In the genomic region with DNA sequence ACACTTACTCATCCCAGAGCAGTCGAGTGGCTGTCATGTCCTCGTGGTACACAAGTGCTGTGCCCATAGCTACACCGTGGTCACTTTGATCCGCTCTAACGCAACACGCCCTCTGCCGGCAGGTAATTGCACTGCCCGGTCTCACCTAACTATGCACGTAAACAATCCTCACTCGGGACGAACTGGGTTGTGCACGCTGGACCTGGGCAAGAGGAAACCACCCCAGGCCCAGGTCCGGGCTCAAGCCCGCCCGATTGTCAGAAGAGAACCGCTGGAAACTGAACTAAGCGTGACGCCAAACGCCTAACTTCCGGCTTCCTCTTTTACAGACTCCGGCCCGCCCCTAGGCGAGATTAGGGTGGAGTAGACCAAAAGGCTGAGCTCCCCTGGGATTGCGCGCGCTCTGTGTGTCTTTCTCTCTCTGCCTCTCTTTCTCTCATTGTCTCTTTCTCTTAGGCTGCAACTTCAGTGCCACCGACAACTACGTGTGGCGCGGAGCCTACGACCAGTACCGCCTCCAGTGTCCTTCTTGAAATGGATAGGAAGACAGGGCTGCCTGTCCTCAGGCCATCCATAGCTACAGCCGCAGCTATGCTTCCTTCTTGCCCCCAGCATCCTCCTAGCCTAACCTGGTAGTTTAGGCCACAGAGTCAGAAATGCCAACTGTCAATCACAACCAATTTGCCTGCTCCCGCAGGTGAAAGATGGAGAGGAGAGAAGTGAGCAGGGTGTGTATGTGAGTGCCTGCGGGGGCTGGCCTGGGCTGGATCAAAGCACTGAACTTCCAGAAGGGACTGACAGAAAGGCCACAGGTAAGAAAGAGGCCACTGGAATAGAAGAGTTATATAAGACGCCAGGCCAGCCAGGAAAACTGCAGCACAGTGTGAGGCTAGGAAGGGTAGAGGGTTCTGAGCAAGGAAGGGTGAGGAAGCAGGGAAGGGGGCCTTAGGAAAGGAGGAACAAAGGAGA, we compare ENCODE assay signal across 8 mouse cellular contexts. TPM values are rescaled to one million over a fixed set of nuclear protein-coding genes. Genes with fewer than 3 reads are reported as not detected.
DNase-seq lines count a peak whose midpoint lies in the region; ATAC-seq lines count a peak whose summit lies in the region.

Gene Hdac10, minus strand, starts transcription at position 319 of the 969 bp plus-strand sequence.

- DNase-seq in Muller cell, postnatal 12 days (ENCODE audit: inconsistent ontology term) = peak; percentile 79
- peak; percentile 92 for DNase-seq in cerebellum, adult 9-11 months
- DNase-seq in frontal cortex, adult 2 months (ENCODE audit: extremely low spot score in 1 of 2, low spot score in 1 of 2) = peak; percentile 67 to 90
- DNase-seq in hindbrain, embryonic 10.5 days (ENCODE audit: low spot score) = peak; percentile 86
- peak; percentile 79 for DNase-seq in layer of hippocampus, adult 9-11 months
- DNase-seq in ovary, adult 18-20 months (ENCODE audit: low spot score) = peak; percentile 63
- peak; percentile 83 for DNase-seq in thymus, postnatal 0 days (ENCODE audit: low spot score)

- no peaks in the 10 kb centered on the region for H3K9me3 ChIP-seq in hindbrain, embryonic 10.5 days
- H3K9me3 ChIP-seq in lung, embryonic 16.5 days (ENCODE audit: control insufficient read depth, low read length) = no peaks in the 10 kb centered on the region

- 3% methylated on average over 36 of the region's 36 CpGs for WGBS in hindbrain, embryonic 10.5 days
- WGBS in lung, embryonic 16.5 days = 2% methylated on average over 36 of the region's 36 CpGs

- H3K9ac ChIP-seq in lung, embryonic 16.5 days (ENCODE audit: low read length) = peak within 1 kb of the TSS; percentile 87

- H3K4me3 ChIP-seq in hindbrain, embryonic 10.5 days = peak within 1 kb of the TSS; percentile 69
- peak within 1 kb of the TSS; percentile 78 for H3K4me3 ChIP-seq in lung, embryonic 16.5 days (ENCODE audit: low read length)

- H3K4me2 ChIP-seq in lung, embryonic 16.5 days (ENCODE audit: low read depth, low read length) = peak within 1 kb of the TSS; percentile 93

- ATAC-seq in lung, embryonic 16.5 days (ENCODE audit: low read depth) = peak; percentile 87

- peak within 1 kb of the TSS; percentile 92 for H3K27ac ChIP-seq in hindbrain, embryonic 10.5 days
- peak within 1 kb of the TSS; percentile 86 for H3K27ac ChIP-seq in lung, embryonic 16.5 days (ENCODE audit: low read length)

- H3K4me1 ChIP-seq in hindbrain, embryonic 10.5 days (replicated peaks) = peaks cover 26% of the 10 kb centered on the region
- H3K4me1 ChIP-seq in lung, embryonic 16.5 days (replicated peaks; ENCODE audit: control insufficient read depth, insufficient read depth, low read length) = peaks cover 15% of the 10 kb centered on the region

- H3K27me3 ChIP-seq in hindbrain, embryonic 10.5 days (ENCODE audit: insufficient read depth, poor library complexity, severe bottlenecking) = no peaks in the 10 kb centered on the region
- H3K27me3 ChIP-seq in lung, embryonic 16.5 days (ENCODE audit: control insufficient read depth, insufficient read depth, low read depth, low read length) = no peaks in the 10 kb centered on the region

- peaks cover 47% of the 10 kb centered on the region for H3K36me3 ChIP-seq in hindbrain, embryonic 10.5 days
- 0 out of 2 replicates have a peak, but pooled peaks cover 2% of the 10 kb centered on the region for H3K36me3 ChIP-seq in lung, embryonic 16.5 days (ENCODE audit: control insufficient read depth, insufficient read depth, low read length)

RNA-seq across cellular contexts. Expression of gene Hdac10, which starts in this region (rescaled TPM):
- 24.9 and 28.9 TPM in 2 replicates for polyA plus RNA-seq in frontal cortex, adult 2 months (2012; rRNA removed)
- polyA plus RNA-seq in hindbrain, embryonic 10.5 days (2016; fragmentation: Nextera tagmentation; extraction: Ambion mirVana) = 16.4 and 18.5 TPM in 2 replicates
- polyA plus RNA-seq in lung, embryonic 16.5 days (2015; fragmentation: Nextera tagmentation; extraction: Ambion mirVana) = 22.0 and 23.4 TPM in 2 replicates
- 16.4 and 17.7 TPM in 2 replicates for polyA plus RNA-seq in thymus, postnatal 0 days (2015; fragmentation: Nextera tagmentation; extraction: Ambion mirVana)

Comparison
In these comparisons a context has a peak if more than half of its experiments do, and no peak if none do; other contexts are left out.
1. Peak in every context shown above with its lines: DNase-seq, ATAC-seq, H3K4me3 ChIP-seq and H3K27ac ChIP-seq.